Mouse (Mus musculus): ENCODE results near the gene Rabggta. TPM values are rescaled to one million over a fixed set of nuclear protein-coding genes. Genes with fewer than 3 reads are reported as not detected.

Rabggta gene
- polyA plus RNA-seq, 1 experiment from 2014 or later, result 57.0 TPM

GRCm38 (mm10) chr14:55727889-55728685, 6.0 kb upstream of the Rabggta start:
- H3K4me1 ChIP-seq (replicated peaks), result no peaks in the 10 kb centered on the region
- H3K27ac ChIP-seq, result no peak overlapping the region
- ATAC-seq (ENCODE audit: low FRiP score), result no peak
- H3K36me3 ChIP-seq, result no peaks in the 10 kb centered on the region
- no peak overlapping the region for H3K4me2 ChIP-seq
- H3K9me3 ChIP-seq, result no peaks in the 10 kb centered on the region
- H3K9ac ChIP-seq, result no peak overlapping the region
- H3K27me3 ChIP-seq, result 0 out of 2 replicates have a peak, but pooled peaks cover 2% of the 10 kb centered on the region
- H3K4me3 ChIP-seq, result no peak overlapping the region
- WGBS, result 71% methylated on average over 8 of the region's 8 CpGs

DNA sequence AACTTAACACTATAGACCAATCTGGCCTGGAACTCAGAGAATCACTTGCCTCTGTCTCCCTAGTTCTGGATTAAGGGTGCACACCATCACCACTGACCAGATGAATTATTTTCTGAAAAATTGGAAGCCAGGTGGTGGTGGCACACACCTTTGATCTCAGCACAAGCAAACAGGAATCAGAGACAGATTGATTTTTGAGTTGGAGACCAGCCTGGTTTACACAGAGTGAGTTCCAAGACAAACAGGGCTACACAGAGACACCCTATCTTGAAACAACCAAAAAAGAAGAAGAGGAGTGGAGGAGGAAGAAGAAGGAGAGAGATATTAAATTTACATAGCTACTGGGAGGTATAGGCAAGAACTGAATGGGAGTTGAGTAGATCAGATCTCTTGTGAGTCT, 4.2 kb upstream of the Rabggta start:
- Histone ChIP-seq H3K4me3 (no peak overlapping the region), H3K27me3 (0 out of 2 replicates have a peak, but pooled peaks cover 2% of the 10 kb centered on the region), H3K27ac (no peak overlapping the region), H3K9ac (no peak overlapping the region), H3K4me2 (no peak overlapping the region), H3K4me1 (replicated peaks) (peaks cover 7% of the 10 kb centered on the region; the same call in 1 of the 2 replicates), H3K36me3 (no peaks in the 10 kb centered on the region), H3K9me3 (no peaks in the 10 kb centered on the region)
- ATAC-seq (ENCODE audit: low FRiP score), result no peak

DNA sequence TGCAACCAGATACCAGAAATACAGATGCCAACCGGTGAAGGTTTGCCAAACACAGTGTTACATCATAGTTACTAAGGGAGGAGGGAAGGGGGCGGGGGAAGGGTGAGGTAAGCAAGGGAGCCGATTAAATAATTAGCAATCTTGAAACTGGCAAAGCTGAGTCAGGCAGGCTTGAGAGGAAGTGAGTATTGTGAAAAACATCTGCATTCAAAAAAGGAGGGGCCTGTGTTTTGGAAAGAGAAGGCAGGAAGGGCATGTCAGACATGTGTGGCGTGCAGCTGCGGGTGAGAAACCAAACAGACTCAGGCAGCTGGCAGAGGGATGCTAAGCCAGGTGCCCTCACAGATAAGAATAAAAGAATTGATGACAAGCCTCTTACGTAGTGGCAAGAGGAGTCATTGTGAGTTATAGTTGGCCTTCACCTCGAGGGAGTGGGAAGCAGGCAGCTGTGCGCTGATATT, 2.4 kb upstream of the Rabggta start:
- Histone ChIP-seq H3K4me2 (no peak overlapping the region), H3K27me3 (0 out of 2 replicates have a peak, but pooled peaks cover 2% of the 10 kb centered on the region), H3K9me3 (no peaks in the 10 kb centered on the region), H3K9ac (no peak overlapping the region), H3K4me1 (replicated peaks) (peaks cover 16% of the 10 kb centered on the region), H3K36me3 (peaks cover 5% of the 10 kb centered on the region), H3K4me3 (no peak overlapping the region), H3K27ac (no peak overlapping the region)
- no peak for ATAC-seq (ENCODE audit: low FRiP score)
- 72% methylated on average over 8 of the region's 8 CpGs for WGBS

DNA sequence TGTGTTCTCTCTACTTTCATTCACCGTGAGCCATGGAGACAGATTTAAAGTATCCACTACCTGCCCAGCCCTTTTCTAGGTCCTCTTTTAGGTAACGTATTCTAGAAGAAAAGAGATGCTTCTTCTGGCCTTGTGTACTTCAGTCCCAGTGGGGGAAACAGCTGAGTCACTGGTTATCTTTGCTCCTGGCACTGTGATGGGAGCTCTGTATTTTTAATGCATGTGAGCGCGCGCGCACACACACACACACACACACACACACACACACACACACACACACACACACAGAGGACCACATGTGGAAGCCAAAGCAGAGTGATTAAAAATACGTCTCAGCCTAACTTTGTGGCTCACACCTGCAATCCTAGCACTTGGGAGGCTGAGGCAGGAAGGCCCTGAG, 1.4 kb upstream of the Rabggta start:
- H3K4me1 ChIP-seq (replicated peaks), result peaks cover 16% of the 10 kb centered on the region
- ATAC-seq (ENCODE audit: low FRiP score), result no peak

DNA sequence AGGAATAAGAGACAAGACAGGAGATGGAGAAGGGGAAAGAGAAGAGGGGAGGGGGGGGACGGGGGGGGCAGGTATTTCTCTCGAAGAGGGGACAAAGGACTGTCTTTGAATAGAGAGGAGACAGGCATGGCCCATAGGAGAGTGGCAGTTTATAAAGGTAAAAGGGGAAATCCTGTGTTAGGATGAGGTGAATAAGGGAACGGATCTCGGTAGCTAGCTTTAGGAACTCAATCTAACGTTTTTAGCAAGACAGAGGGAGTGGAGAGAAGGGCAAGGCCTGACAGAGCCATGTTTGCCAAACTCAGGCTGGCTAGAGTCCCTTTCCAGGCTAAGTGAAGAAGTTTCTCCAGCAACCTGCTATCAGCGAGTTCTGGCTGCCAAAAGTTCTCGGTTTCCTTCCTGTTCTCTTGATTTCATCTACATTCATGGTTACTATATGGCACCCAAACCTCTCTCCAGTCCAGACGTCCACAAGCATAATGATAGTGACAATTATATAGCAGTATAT, 429 bp upstream of the Rabggta start:
- peak; percentile 17 for ATAC-seq (ENCODE audit: low FRiP score)
- WGBS, result 51% methylated on average over 8 of the region's 8 CpGs
- peak overlapping the region; percentile 73 for H3K4me3 ChIP-seq
- peaks cover 16% of the 10 kb centered on the region for H3K4me1 ChIP-seq (replicated peaks)
- peaks cover 24% of the 10 kb centered on the region for H3K36me3 ChIP-seq
- H3K4me2 ChIP-seq, result peak overlapping the region; percentile 61
- peak overlapping the region; percentile 81 for H3K9ac ChIP-seq
- H3K9me3 ChIP-seq, result no peaks in the 10 kb centered on the region
- no peaks in the 10 kb centered on the region for H3K27me3 ChIP-seq
- peak overlapping the region; percentile 90; the same call in 1 of the 2 replicates for H3K27ac ChIP-seq

More for the DNA sequence above, 1.4 kb upstream of the Rabggta start:
- Histone ChIP-seq H3K9me3 (no peaks in the 10 kb centered on the region), H3K36me3 (peaks cover 15% of the 10 kb centered on the region), H3K4me3 (no peak overlapping the region), H3K9ac (no peak overlapping the region), H3K27me3 (no peaks in the 10 kb centered on the region), H3K27ac (no peak overlapping the region), H3K4me2 (no peak overlapping the region)
- 94% methylated on average over 7 of the region's 7 CpGs for WGBS

DNA sequence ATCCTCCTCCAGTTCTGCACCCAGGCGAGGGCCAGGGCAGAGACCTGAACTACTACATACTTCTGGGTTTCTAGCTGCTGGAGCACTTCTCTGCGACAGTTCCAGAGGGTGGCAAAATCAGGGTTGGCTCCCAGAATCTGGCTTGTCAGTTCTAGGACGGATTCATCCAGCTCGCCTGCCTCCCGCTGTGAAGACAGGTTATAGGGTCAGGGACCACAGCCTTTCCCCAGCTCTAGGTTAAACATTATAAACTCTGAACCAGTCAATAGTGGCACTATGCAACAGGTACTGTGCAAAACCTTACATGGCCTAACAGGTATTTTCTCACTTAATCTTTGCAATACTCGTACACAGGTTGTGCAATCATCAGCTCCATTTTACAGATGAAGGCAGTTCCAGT, 987 bp downstream of the Rabggta start:
- H3K9ac ChIP-seq, result peak overlapping the region; percentile 81
- H3K27ac ChIP-seq, result no peak overlapping the region
- H3K4me3 ChIP-seq, result peak overlapping the region; percentile 73
- no peaks in the 10 kb centered on the region for H3K27me3 ChIP-seq
- peak overlapping the region; percentile 61 for H3K4me2 ChIP-seq
- H3K9me3 ChIP-seq, result no peaks in the 10 kb centered on the region
- H3K4me1 ChIP-seq (replicated peaks), result peaks cover 16% of the 10 kb centered on the region
- WGBS, result 70% methylated on average over 6 of the region's 6 CpGs
- peak; percentile 1; the same call in 1 of the 2 replicates for ATAC-seq (ENCODE audit: low FRiP score)
- peaks cover 38% of the 10 kb centered on the region for H3K36me3 ChIP-seq

GRCm38 (mm10) chr14:55720666-55721065, 1.4 kb downstream of the Rabggta start:
- peak overlapping the region; percentile 61 for H3K4me2 ChIP-seq
- WGBS, result 93% methylated on average over 12 of the region's 12 CpGs
- no peak for ATAC-seq (ENCODE audit: low FRiP score)

GRCm38 (mm10) chr14:55719737-55720136, 2.3 kb downstream of the Rabggta start:
- Histone ChIP-seq H3K4me3 (no peak overlapping the region), H3K4me1 (replicated peaks) (peaks cover 16% of the 10 kb centered on the region), H3K27ac (no peak overlapping the region), H3K4me2 (no peak overlapping the region), H3K9me3 (no peaks in the 10 kb centered on the region), H3K9ac (no peak overlapping the region), H3K36me3 (peaks cover 39% of the 10 kb centered on the region), H3K27me3 (no peaks in the 10 kb centered on the region)
- 92% methylated on average over 6 of the region's 6 CpGs for WGBS
- no peak for ATAC-seq (ENCODE audit: low FRiP score)

More at GRCm38 (mm10) chr14:55720666-55721065, 1.4 kb downstream of the Rabggta start:
- Histone ChIP-seq H3K27me3 (no peaks in the 10 kb centered on the region), H3K9me3 (no peaks in the 10 kb centered on the region), H3K27ac (no peak overlapping the region), H3K4me1 (replicated peaks) (peaks cover 16% of the 10 kb centered on the region), H3K36me3 (peaks cover 39% of the 10 kb centered on the region), H3K4me3 (peak overlapping the region; percentile 73; the same call in 1 of the 2 replicates), H3K9ac (peak overlapping the region; percentile 29; the same call in 1 of the 2 replicates)

DNA sequence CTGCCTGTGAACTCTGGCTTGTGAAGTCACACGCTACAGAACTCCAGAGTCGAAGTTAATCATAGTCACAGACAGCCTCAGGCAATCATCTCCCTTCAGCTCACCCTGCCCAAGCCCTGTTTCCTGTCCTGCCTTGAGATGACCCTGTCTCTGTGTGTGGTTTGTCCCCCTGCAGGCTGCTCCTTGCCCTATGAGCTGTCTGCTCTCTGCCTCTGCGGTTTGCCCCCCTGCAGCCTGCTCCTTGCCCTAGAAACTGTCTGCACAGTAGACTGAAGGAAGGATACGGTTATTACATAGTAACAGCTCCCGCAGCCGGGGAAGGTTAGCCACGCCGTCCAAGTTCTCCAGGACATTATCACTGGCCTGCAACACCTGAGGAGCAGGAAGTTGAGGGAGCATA, 5.2 kb downstream of the Rabggta start:
- Histone ChIP-seq H3K4me1 (replicated peaks) (peaks cover 11% of the 10 kb centered on the region), H3K9ac (no peak overlapping the region), H3K36me3 (peaks cover 39% of the 10 kb centered on the region), H3K9me3 (no peaks in the 10 kb centered on the region), H3K27me3 (peaks cover 24% of the 10 kb centered on the region), H3K4me2 (no peak overlapping the region), H3K27ac (no peak overlapping the region), H3K4me3 (no peak overlapping the region)
- WGBS, result 82% methylated on average over 8 of the region's 8 CpGs
- no peak for ATAC-seq (ENCODE audit: low FRiP score)

GRCm38 (mm10) chr14:55716271-55716670, 5.8 kb downstream of the Rabggta start:
- Histone ChIP-seq H3K9me3 (no peaks in the 10 kb centered on the region), H3K27me3 (peaks cover 30% of the 10 kb centered on the region), H3K4me1 (replicated peaks) (peaks cover 9% of the 10 kb centered on the region), H3K36me3 (peaks cover 39% of the 10 kb centered on the region), H3K27ac (no peak overlapping the region), H3K4me3 (no peak overlapping the region), H3K4me2 (no peak overlapping the region), H3K9ac (no peak overlapping the region)
- ATAC-seq (ENCODE audit: low FRiP score), result no peak
- WGBS, result 92% methylated on average over 6 of the region's 6 CpGs

- no peak overlapping the region for H3K4me3 ChIP-seq
- H3K9ac ChIP-seq, result no peak overlapping the region
- no peaks in the 10 kb centered on the region for H3K9me3 ChIP-seq
- no peak overlapping the region for H3K27ac ChIP-seq
- no peaks in the 10 kb centered on the region for H3K4me1 ChIP-seq (replicated peaks)
- peaks cover 38% of the 10 kb centered on the region for H3K36me3 ChIP-seq
- H3K4me2 ChIP-seq, result no peak overlapping the region
- ATAC-seq (ENCODE audit: low FRiP score), result no peak
- WGBS, result 43% methylated on average over 6 of the region's 6 CpGs
- H3K27me3 ChIP-seq, result peaks cover 33% of the 10 kb centered on the region
Measured at GRCm38 (mm10) chr14:55714893-55715292, 7.2 kb downstream of the Rabggta start.

GRCm38 (mm10) chr14:55713729-55714122, 8.3 kb downstream of the Rabggta start, which contains the start of gene Tgm1:
Gene Tgm1, minus strand, starts transcription at chr14:55713926.
- H3K27me3 ChIP-seq, result peaks cover 33% of the 10 kb centered on the region
- no peak within 1 kb of the TSS for H3K9ac ChIP-seq
- no peak within 1 kb of the TSS for H3K4me2 ChIP-seq
- peaks cover 27% of the 10 kb centered on the region for H3K36me3 ChIP-seq
- no peak within 1 kb of the TSS for H3K4me3 ChIP-seq
- no peaks in the 10 kb centered on the region for H3K4me1 ChIP-seq (replicated peaks)
- 30% methylated on average over 4 of the region's 4 CpGs for WGBS
- no peak within 1 kb of the TSS for H3K27ac ChIP-seq
- no peaks in the 10 kb centered on the region for H3K9me3 ChIP-seq
- no peak for ATAC-seq (ENCODE audit: low FRiP score)
